Mouse (Mus musculus): Measurements from ENCODE around the gene Fopnl. TPM values are rescaled to one million over a fixed set of nuclear protein-coding genes. Genes with fewer than 3 reads are reported as not detected.

The Fopnl gene
- total RNA-seq, 2 experiments from 2014 or later: 60.0 to 63.6 TPM

DNA sequence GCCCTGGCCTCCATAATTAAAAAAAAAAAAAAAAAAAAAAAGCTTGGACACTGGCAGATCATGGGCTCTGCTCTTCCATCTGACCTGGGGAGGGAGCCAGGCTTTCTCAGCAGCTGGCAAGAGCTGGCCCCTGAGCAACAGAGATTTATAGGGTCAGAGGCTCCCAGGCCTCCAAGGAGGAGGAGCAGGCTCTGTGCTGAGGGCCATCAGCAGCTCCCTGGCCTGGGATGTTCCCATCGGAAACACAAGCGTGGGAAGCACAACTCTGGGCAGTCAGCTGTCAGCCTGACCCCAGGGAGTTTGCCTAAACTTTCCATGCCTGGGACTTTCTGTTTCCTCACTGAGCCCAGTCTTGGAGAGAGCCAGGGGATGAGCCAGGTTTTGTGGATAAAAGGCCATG is 58.3 kb downstream of the Fopnl start:
- intact Hi-C loops (cut with DNase I): no loop called here
- peak; percentile 38 for DNase-seq (ENCODE audit: low spot score)

DNA sequence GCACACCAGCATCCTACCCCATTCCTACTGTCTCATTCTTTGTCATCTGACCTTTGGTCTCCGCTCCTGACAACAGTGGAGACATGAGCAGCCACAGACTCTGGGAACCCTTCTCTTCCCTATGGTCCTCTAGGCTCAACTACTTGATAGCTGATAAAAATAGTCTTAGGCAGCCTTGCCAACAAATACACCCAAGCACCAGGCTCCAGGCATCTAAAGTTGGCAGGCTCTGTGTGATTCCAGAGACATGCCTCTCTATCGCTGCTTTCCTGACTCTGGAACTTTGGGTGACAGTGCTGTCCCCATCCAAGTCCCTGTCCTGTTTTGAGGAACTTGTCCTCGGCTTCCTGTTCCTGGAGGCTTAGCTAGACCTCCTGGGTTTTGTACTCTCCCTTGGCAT is 63.6 kb downstream of the Fopnl start:
- no peak for DNase-seq (ENCODE audit: low spot score)
- intact Hi-C loops (cut with DNase I): no loop called here

DNA sequence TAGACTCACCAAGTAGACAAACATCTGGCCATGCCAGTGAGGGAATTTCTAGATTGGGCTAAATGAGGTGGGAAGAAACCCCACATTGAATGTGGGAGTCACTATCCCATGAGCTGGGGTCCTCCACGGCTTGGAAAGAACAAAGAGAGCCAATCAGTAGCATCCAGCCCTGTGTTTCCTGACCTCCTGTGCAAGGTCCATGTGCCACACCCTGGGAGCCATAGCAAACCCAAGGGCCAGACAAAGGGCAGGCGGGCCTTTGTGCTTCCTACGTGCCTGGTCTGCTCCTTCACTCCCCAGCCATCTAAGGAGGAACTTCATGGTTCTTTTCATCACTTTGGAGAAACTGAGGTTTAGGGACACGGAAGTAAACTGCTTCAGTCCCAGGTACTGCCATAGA is 64.3 kb downstream of the Fopnl start:
- DNase-seq (ENCODE audit: low spot score): no peak
- intact Hi-C loops (cut with DNase I): no loop called here

DNA sequence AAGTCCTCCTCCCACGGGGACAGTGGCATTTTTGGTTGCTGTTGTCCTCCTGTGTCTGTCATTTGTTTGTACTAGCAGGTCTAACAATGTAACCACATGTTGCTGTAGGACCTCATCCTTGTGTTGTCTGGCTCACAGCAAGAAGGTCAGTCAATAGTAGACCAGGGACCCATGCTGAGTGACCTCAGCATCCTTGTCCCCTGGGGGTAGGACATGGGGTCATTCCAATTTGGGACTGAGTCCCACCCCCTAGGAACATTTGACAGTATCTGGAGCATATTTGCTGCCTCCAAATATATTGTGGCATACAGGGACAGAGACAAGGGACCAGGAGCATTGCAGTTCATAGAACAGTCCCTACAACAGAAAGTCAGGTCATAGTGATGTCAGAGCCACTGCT is 67.3 kb downstream of the Fopnl start:
- intact Hi-C loops (cut with DNase I): no loop called here

More for the DNA sequence above, 67.3 kb downstream of the Fopnl start:
- no peak for DNase-seq (ENCODE audit: low spot score)

Other genes starting within 250 kb of the Fopnl start
- 10 to 100 TPM; 30.0 TPM for gene Nde1, start 154.1 kb downstream of the Fopnl start, total RNA-seq (2021)
- gene Marf1, start 154.1 kb downstream of the Fopnl start, total RNA-seq (2021): 10 to 100 TPM; 29.3 to 34.2 TPM
- gene Myh11, start 26.0 kb downstream of the Fopnl start, total RNA-seq (2021): 10 to 100 TPM; 19.5 to 30.0 TPM
- 10 to 100 TPM; 19.0 to 26.9 TPM for gene Abcc1, start 44.2 kb upstream of the Fopnl start, total RNA-seq (2021)
- gene A630010A05Rik, start 244.9 kb upstream of the Fopnl start, total RNA-seq (2021): not detected